Mouse (Mus musculus) activated CD4-positive, CD25-positive, alpha-beta regulatory T cell (primary cell): ENCODE measurements around the gene Gm10053. TPM values are rescaled to one million over a fixed set of nuclear protein-coding genes. Genes with fewer than 3 reads are reported as not detected.

Source experiments
- polyA plus RNA-seq, 2 experiments: library from polyadenylated mRNA; unstranded; fragments of 100-300 nt; shearing (Covaris generic); gene quantifications; one replicate each; pipeline ENCODE4 v1.2.1; 2017

Gm10053 gene
- polyA plus RNA-seq, result 100 to 1,000 TPM; 186 to 198 TPM

DNA sequence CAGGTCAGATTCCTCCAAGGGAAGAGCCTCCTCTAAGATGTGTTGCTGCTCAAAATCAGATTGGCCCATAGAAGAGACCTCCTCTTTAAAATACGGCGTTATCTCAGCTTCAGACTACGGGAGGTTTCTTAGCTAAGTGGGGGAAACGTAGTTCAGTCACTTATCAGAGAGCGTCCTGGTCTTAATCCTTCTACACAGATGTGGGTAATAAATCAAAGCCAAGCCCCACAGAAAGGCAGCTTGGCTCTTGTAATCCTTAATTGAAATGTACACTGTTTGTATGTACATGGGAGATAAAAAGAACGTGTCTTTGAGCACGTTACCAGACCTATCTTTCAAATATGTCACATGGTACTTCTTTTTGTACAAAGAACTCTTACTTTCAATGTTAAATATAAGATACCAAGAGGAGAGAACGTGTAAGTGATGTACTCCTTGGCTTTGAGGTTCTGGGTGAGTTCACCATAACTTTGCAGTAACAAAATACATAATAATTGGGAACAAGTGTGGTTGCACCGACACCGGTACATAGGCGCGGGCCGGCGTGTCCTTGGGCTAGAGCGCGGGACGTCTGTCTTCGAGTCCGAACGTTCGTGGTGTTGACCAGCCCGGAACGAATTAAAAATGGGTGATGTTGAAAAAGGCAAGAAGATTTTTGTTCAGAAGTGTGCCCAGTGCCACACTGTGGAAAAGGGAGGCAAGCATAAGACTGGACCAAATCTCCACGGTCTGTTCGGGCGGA is at the start of gene Gm10053:
Gene Gm10053 (plus strand): TSS at position 558 of the 742 bp plus-strand sequence.

DNA sequence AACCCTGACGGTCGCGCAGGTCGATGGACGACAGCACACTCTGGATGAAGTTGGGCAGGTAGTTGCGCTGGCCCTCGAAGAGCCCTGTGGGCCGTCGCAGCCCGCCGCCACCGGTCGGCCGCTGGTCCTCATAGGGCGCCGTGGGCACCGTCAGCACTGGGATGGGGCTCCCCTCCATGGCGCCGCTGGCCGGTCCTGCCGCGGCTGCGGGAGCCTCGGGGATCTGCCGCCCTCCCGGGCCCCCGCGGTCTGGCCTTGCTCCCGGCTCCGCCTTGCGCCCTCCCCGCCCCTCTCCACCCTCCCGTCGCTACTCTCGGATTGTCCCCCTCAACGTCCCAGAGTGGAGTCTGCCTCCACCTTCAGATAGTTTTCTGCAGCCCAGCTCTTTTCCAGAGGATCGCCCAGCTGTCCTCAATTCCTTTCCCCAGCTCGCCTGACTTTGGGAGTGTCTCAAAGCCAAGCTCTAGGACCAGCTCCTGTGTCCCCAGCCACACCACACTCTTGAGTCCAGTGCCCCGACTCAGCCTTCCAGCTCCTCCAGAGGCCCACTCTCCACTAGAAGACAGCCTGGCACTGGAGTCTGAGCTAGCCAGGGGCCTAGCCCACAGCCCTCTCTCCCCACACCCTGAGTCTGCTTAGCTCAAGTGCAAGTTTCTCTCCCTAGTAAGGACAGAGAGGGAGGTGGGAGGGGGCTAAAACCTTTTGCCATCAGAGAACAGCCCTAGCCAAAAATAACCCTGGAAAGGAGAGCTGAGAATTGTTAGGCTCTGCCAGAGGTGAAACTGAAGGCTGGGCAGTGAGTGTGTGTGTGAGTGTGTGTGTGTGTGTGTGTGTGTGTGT is 13.7 kb upstream of the Gm10053 start, which contains the start of gene Pgm5:
Gene Pgm5 (minus strand): TSS at position 244 of the 840 bp plus-strand sequence.

DNA sequence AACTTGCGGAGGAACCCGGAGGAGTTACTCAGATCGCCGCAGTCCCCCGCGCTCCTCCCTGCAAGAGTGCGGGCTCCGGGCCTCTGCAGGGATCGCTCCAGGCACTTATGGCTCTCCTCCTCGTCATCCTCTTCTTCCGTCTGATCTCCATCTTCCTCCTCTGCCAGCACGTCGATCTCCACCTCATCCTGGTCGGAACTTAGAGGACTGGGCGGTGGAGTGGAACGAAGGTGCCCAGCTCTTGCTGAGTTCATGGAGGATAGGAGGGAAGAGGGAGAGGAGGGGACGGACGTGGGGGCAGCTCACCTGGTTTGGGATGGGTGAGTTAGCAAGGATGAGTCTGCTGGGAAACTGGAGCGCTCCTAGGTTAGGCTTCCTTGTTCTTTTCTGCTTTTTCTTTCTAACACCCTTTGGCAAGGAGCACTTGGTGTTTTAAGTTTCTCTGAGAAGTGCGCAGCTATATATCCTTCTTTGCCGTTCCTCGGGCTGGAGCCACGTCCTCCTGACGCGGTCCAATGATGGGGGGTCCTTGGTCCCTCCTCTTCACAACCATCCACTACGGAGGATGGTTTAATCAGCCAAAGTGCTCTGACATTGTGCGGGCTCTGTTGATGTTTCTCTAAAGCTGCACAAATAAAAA is 25.2 kb downstream of the Gm10053 start, which contains the start of gene Foxd4:
Gene Foxd4 (minus strand): TSS at position 617 of the 640 bp plus-strand sequence.

Other genes starting within 250 kb of the Gm10053 start
- gene Tmem252, start 201.7 kb upstream of the Gm10053 start, polyA plus RNA-seq, result not detected
- under 1 TPM in 1 of 2 experiments, not detected in 1; 0.31 TPM for gene Pgm5, start 13.8 kb upstream of the Gm10053 start, polyA plus RNA-seq
- gene Foxd4, start 25.5 kb downstream of the Gm10053 start, polyA plus RNA-seq, result not detected
- gene Cbwd1, start 85.9 kb downstream of the Gm10053 start, polyA plus RNA-seq, result 10 to 100 TPM; 10.4 to 10.8 TPM
- gene Dock8, start 123.8 kb downstream of the Gm10053 start, polyA plus RNA-seq, result 100 to 1,000 TPM; 124 to 162 TPM